Mouse (Mus musculus) megakaryocyte, embryonic 14.5 days (primary cell): ENCODE results near the gene Ctsa.
"Not testable (repeated sequence)": the region's sequence is repeated elsewhere in the genome, so short reads cannot be mapped to it uniquely, and the experiment has no call there.

Source experiments
- FLI1 ChIP-seq: IDR thresholded peaks from 2 replicates; pipeline ENCODE4 v1.6.1; 2012; ENCODE audit warnings: low read length, inconsistent platforms, mixed read lengths
- GATA1 ChIP-seq: IDR thresholded peaks from 3 replicates; pipeline ENCODE4 v1.6.1; 2012; ENCODE audit warnings: mixed read lengths, low read length, inconsistent platforms, borderline replicate concordance

GRCm38 (mm10) chr2:164877376-164878215 lies 44.9 kb downstream of the Ctsa start:
- not testable (repeated sequence) for TF ChIP-seq GATA1, FLI1
